Mouse (Mus musculus) left cerebral cortex, postnatal 25 days (tissue): Measurements from ENCODE around the gene Klhl25. TPM values are rescaled to one million over a fixed set of nuclear protein-coding genes. Genes with fewer than 3 reads are reported as not detected.
"Not testable (repeated sequence)": the region's sequence is repeated elsewhere in the genome, so short reads cannot be mapped to it uniquely, and the experiment has no call there.

Source experiments
- DNase-seq, 2 experiments: peaks; one replicate each; pipeline ENCODE4 v3.0.0; 2022; ENCODE audit warnings: low spot score in 2 of 2, mixed read lengths in 1 of 2
- intact Hi-C: fragments of 180-260 bp; cut with DNase I; formaldehyde crosslinking; loops from one replicate; pipeline ENCODE4 v1.15.1; 2025
- total RNA-seq, 2 experiments: library from RNA; stranded (reverse); gene quantifications; 2 replicates each; pipeline ENCODE4 v1.2.3; 2021

The Klhl25 gene
- total RNA-seq, result 10 to 100 TPM in 1 of 2 experiments, 1 to 10 TPM in 1; 7.5 to 10.4 TPM

DNA sequence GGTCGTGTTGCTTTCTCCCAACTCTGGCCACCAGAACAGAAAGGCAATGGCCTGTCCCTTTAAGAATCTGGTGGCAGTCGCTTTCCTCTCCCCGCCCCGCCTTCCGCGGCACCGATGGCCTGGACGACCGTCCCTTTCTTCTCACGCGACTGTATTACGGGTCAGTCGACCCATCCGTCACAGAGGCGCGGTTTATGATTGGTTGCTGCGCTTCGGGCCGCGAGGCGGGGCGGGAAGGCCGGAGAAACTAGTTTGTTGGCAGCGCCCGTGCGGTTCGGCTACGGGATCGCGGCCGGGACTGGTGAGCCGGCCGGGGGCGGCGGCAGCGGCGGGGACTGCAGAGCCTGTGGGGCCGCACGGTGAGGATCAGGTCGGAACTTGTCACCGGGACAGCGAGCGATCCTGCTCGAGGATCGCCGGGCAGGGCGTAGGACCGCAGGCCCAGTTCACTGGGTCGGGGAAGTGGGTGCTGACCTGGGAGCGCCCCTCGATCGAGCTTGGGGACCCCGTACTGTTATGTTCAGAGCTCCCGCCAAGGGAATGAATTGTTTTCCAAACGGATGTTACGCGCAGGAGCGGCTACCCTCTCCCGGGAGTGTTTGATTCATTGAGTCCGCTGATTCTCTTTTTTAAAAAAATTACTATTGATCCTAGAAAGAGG is at the start of gene Klhl25:
Gene Klhl25 (plus strand): TSS at position 196 of the 661 bp plus-strand sequence.
- intact Hi-C loops, result loop anchor here (5.0 kb wide), 1 partner anchor 34 kb away; no protein-coding TSS in a partner anchor
- DNase-seq, result peak; percentile 95 to 98

DNA sequence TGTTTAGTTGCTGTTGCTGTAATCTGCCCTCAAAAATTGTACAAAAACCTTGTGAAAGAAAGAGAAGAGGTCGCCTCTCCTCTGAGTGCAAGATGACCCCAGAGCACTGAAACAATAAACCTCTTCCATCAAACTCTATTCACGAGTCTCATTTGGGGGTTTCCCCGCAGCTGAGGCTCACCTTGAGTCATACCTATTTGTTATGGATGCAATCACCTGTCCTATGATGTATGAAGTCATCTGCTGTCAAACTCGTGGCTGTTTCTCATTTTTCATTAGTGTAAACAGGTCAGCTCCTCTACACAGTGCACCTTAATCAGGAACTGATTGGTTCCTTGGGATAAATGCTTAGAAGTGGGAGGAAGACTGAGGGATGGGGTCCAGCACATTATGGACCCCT is 47.6 kb upstream of the Klhl25 start:
- DNase-seq, result no peak
- intact Hi-C loops, result no loop called here

DNA sequence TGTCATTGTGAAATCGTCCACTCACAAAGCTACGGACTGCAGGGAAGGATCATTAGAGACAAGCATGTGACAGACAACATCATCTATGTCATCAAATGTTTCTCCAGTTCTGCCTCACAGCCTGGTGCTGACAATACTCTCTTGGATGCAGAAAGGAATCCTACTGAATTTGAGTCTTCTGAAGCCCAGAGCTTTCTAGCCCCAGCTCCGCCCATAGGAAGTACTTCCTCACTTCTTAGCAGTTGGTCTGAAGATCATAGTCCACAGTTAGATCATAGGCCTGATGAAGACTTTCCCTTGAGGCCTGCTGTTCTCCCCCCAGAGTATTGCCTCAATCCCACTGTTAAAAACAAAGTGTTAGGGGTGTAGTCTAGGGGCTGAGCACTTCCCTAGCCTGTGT is 47.1 kb upstream of the Klhl25 start:
- intact Hi-C loops, result no loop called here

GRCm38 (mm10) chr7:75801621-75802358 is 46.3 kb upstream of the Klhl25 start:
- intact Hi-C loops, result no loop called here
- DNase-seq, result no peak

More for the DNA sequence above, 47.1 kb upstream of the Klhl25 start:
- DNase-seq, result no peak

- no peak for DNase-seq
- intact Hi-C loops, result no loop called here
Measured at GRCm38 (mm10) chr7:75802887-75803286, 45.2 kb upstream of the Klhl25 start.

DNA sequence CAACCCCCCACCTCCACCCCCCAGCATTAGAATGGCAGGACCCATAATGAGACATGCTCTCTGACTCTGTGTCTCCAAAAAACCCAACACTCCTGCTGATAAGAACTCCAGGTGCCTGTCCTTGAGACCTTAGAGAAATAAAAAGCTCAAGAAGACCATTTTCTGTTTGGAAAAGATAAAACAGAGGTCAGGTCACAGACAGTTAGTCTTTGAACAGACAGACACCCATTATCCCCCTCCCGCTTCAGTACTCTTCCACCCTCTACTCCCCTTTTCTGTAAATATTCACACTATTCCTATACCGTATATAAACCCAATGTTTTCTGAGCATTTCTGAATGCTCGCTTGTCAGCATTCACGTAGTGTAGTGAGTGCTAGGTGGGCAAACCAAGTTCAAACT is 41.9 kb upstream of the Klhl25 start:
- DNase-seq, result no peak
- intact Hi-C loops, result no loop called here

DNA sequence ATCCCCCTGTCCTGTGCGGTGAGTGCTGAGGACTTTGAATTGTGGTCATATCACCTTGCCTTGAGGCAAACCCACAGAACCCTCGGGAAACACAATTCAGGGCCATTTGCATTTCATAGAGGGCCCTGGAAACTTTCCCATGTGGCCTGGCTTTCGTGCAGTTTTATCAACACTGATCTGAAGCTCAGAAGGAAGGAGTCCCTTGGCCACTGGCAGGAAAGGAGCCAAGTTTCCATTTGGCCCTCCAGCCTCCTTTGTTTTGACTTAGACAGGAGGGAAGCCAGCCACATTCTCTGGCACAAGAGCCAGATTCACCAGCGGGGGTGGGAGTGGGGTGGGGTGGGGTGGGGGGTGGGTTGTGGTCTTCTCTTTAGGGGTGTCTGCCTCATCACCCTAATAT is 41.4 kb upstream of the Klhl25 start:
- no peak for DNase-seq
- intact Hi-C loops, result no loop called here

DNA sequence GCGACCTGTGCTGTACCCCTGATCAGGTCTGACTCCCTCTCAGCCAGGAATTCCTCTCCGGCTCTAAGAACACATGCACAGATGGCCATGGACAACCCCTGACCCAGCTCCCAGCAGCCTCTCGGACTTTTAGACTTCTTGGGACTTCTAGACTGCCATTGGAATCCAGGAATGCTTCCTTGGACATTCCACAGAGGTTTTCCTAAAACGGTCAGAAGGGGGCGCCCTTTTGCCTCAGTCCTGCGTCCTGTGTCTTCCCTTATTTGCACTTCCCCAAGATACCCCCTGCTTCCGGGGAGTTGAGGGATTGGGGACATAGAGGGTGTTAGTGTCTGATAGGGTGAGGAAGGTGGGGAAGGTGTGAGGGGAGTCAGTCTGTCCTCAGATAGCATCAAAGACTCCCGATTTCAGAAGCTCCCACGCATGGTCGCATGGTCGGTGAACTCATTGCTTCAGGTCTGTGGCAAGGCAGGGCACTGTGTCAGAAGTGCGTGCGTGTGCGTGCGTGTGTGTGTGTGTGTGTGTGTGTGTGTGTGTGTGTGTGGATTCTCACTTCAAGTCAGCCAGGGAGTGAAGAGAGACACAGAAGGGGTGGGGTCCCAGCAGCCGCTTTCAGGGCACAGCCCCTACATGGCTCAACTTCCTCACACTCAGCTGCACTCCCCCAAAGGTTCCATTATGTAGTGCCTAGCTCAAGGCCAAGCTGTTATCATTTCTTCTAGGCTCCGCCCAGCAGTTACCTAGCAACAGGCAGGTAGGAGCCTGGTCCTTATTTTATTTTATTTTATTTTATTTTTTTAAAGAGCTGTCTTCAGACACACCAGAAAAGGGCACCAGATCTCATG is 40.4 kb upstream of the Klhl25 start:
- intact Hi-C loops, result no loop called here
- DNase-seq, result no peak

DNA sequence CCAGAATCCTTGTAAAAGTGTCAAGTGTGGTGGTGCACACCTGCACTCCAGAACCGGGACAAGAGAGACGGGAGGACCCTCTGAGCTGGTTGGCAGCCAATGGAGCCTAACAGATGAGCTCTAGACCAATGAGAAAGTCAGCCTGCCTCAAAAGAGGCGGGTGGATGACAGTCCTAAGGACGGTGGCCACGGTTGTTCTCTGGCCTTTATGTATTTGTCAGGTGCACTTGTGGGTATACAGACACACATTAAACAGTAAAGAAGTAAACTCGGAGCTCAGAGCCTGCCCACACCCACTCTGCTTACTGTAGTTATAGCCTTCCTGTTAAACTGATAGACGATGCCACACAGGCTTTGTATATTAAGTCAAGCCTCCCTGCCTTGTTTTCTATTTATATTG is 27.4 kb upstream of the Klhl25 start:
- intact Hi-C loops, result loop anchor here (5.0 kb wide), 1 partner anchor 448 kb away; no protein-coding TSS in a partner anchor
- no peak for DNase-seq

- intact Hi-C loops, result loop anchor here (5.0 kb wide), 1 partner anchor 450 kb away; no protein-coding TSS in a partner anchor
- no peak for DNase-seq
Measured at GRCm38 (mm10) chr7:75822087-75822668, 25.9 kb upstream of the Klhl25 start.

GRCm38 (mm10) chr7:75823071-75823470 is 25.0 kb upstream of the Klhl25 start:
- no peak for DNase-seq
- intact Hi-C loops, result loop anchor here (5.0 kb wide), 1 partner anchor 451 kb away; no protein-coding TSS in a partner anchor

DNA sequence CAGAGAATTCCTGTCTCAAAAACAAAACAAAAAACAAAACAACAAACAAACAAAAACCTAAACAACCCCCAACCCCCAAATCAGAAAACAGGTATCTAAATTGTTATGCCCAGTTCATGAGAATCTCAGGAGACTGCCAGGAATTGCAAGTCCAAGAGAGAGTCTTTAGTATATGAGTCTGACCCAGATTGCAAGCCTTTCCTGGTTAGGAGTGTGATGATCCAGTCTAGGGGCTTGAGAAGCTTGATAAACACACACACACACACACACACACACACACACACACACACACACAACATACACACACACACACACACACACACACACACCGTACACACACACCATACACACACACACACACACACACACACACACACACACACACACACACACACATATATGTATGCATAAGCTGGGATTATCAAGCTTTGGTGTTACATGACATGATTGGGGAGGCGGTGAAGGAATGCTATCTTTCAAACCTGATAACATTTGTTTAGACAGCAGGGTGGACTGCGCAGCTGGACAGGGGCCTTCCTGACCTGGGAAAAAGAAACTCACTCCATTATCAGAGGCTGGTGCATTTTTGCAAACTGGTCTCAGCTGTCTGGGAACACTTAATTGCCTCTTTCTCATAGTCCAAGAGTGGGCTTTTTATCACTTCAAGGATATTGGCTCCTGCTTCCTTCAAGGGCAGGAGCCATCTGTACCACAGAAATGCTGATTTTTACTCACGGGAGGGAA is 21.6 kb upstream of the Klhl25 start:
- intact Hi-C loops, result no loop called here
- no peak for DNase-seq

GRCm38 (mm10) chr7:75827357-75827756 is 20.8 kb upstream of the Klhl25 start:
- intact Hi-C loops, result no loop called here
- no peak for DNase-seq

- intact Hi-C loops, result loop anchor here (1.0 to 2.0 kb wide), 2 partner anchors 52 to 89 kb away; no protein-coding TSS in a partner anchor
Measured at GRCm38 (mm10) chr7:75827850-75828249, 20.3 kb upstream of the Klhl25 start.

GRCm38 (mm10) chr7:75828536-75828935 is 19.6 kb upstream of the Klhl25 start:
- intact Hi-C loops, result loop anchor here (1.0 to 2.0 kb wide), 2 partner anchors 52 to 90 kb away; no protein-coding TSS in a partner anchor
- no peak for DNase-seq

More at GRCm38 (mm10) chr7:75827850-75828249, 20.3 kb upstream of the Klhl25 start:
- DNase-seq, result peak; percentile 46 to 54

- intact Hi-C loops, result no loop called here
- no peak for DNase-seq
Measured at GRCm38 (mm10) chr7:75830251-75831060, 17.7 kb upstream of the Klhl25 start.

DNA sequence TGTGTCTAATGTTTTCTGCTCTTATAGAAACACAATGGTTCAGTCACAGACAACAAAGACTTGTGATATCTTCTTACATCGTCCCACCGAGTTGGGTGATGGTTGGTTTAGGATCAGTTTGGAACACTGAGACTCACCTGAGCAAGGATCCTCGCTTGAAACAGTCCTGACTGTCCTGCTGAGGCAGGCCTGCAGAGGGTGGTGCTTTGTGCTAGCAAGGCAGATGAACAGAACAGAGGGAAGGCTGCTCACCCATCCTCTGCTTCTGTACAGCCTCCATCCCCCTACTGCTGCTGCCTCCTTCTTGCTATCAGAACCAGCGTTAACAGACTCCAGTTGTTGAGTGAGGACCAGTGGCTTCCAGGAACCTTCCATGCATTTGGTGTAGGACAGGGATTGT is 14.2 kb upstream of the Klhl25 start:
- DNase-seq, intact Hi-C loops: not testable (repeated sequence)
